Mouse (Mus musculus): ENCODE results near the gene Mpped1. TPM values are rescaled to one million over a fixed set of nuclear protein-coding genes. Genes with fewer than 3 reads are reported as not detected.

Gene Mpped1
- total and polyA plus RNA-seq, 2 experiments from 2014 or later = 14.2 to 31.4 TPM

DNA sequence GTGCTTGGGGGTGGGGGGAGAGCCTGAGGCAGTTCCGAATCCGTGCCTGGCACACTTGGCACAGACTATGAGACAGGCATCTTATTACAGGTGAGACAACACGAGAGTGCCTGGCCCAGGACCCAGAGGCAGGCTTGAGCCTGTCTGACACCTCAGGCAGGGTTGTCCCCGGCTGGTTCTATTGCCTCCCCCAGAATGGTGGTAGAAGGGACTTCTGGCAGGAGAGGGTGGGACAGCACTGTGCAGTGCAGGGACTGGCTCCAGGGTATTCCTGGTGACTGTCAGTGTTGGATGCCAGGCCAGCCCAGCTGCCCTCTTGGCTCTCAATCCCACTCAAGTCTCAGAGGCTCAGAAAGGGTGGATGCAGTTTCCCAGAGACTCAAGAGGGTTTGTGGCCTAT lies 4.3 kb upstream of the Mpped1 start:
- no peak overlapping the region for H3K9ac ChIP-seq (replicated peaks; ENCODE audit: low read length)
- no peaks in the 10 kb centered on the region for H3K36me3 ChIP-seq (ENCODE audit: insufficient read depth, low read length)
- H3K27ac ChIP-seq = no peak overlapping the region
- DNase-seq (ENCODE audit: low spot score) = peak; percentile 44
- H3K9me3 ChIP-seq (ENCODE audit: low read length) = no peaks in the 10 kb centered on the region
- WGBS = 42% methylated on average over 4 of the region's 4 CpGs
- H3K4me1 ChIP-seq (ENCODE audit: insufficient read depth, low read length) = peaks cover 18% of the 10 kb centered on the region; the same call in 1 of the 2 replicates
- H3K4me3 ChIP-seq (ENCODE audit: low read length) = no peak overlapping the region
- no peak for TF ChIP-seq CTCF (IDR thresholded peaks at IDR 0.05; ENCODE audit: low read depth)
- H3K27me3 ChIP-seq (ENCODE audit: insufficient read depth, low read length) = no peaks in the 10 kb centered on the region; the same call in 1 of the 2 replicates
- no peak overlapping the region for H3K4me2 ChIP-seq (ENCODE audit: low read depth, low read length)
- ATAC-seq = no peak

DNA sequence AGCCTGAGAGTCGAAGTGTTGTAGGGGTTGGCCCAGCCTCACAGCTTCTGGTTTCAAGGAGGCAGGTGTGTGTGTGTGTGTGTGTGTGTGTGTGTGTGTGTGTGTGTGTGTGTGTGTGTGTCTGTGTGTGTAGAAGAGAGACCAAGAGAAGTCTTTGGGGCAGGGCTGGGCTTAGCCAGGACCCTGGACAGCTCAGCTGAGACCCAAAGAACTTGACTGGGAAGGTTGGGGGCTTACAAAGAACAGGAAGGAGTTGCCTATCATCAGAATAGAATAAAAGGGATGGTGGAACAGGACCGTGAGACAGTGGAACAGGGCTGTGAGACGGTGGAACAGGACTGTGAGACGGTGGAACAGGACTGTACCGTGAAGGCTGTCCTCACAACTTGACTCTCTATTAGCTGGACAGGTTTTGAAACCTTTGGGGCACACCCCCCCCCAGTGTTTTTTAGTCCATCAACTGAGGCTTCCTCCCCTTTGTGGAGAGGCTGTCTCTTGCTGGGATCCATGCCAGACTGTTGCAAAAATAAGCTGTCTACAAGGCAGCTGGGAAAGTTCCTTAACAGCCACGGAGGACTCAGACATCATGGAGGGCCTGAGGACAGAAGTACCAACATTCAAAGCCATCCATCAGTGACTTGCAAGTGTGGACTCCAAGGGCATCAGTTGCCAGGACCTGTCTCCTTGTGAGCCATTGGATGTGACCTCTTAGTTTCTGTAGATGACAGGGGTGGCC lies 2.8 kb upstream of the Mpped1 start:
- H3K4me1 ChIP-seq (ENCODE audit: insufficient read depth, low read length) = peaks cover 19% of the 10 kb centered on the region; the same call in 1 of the 2 replicates
- no peak overlapping the region for H3K4me2 ChIP-seq (ENCODE audit: low read depth, low read length)
- no peak for DNase-seq (ENCODE audit: low spot score)
- no peaks in the 10 kb centered on the region; the same call in 1 of the 2 replicates for H3K27me3 ChIP-seq (ENCODE audit: insufficient read depth, low read length)
- no peak overlapping the region for H3K27ac ChIP-seq
- H3K4me3 ChIP-seq (ENCODE audit: low read length) = no peak overlapping the region
- no peaks in the 10 kb centered on the region for H3K9me3 ChIP-seq (ENCODE audit: low read length)
- H3K36me3 ChIP-seq (ENCODE audit: insufficient read depth, low read length) = no peaks in the 10 kb centered on the region
- ATAC-seq = no peak
- TF ChIP-seq CTCF (IDR thresholded peaks at IDR 0.05; ENCODE audit: low read depth) = no peak
- 62% methylated on average over 6 of the region's 6 CpGs for WGBS
- no peak overlapping the region for H3K9ac ChIP-seq (replicated peaks; ENCODE audit: low read length)

DNA sequence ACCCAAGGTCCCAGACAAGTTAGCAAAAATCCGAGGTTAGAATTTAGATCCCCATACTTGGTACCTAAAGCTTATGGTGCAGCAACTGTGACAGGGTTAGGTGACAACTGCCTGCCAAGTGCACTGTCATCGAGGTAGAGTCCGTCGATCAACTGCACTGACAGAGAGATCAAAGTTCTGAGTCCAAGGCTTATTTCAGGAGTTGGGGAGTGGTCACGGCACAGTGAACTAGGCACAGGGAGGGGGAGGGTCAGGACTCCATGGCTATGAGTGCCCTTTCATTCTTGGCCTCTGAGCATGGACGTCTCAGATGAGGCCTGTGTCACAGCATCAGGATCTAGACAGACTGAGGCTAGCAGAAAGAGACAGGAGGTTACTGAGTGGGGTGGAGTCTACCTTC lies 1.8 kb upstream of the Mpped1 start:
- Histone ChIP-seq H3K36me3 (ENCODE audit: insufficient read depth, low read length) (no peaks in the 10 kb centered on the region), H3K4me3 (ENCODE audit: low read length) (no peak overlapping the region), H3K9ac (replicated peaks; ENCODE audit: low read length) (no peak overlapping the region), H3K27ac (no peak overlapping the region), H3K27me3 (ENCODE audit: insufficient read depth, low read length) (no peaks in the 10 kb centered on the region; the same call in 1 of the 2 replicates), H3K4me2 (ENCODE audit: low read depth, low read length) (no peak overlapping the region), H3K9me3 (ENCODE audit: low read length) (no peaks in the 10 kb centered on the region), H3K4me1 (ENCODE audit: insufficient read depth, low read length) (peaks cover 9% of the 10 kb centered on the region; the same call in 1 of the 2 replicates)
- DNase-seq (ENCODE audit: low spot score) (no peak), ATAC-seq (no peak)
- WGBS = 71% methylated on average over 6 of the region's 6 CpGs
- TF ChIP-seq CTCF (IDR thresholded peaks at IDR 0.05; ENCODE audit: low read depth) = no peak

DNA sequence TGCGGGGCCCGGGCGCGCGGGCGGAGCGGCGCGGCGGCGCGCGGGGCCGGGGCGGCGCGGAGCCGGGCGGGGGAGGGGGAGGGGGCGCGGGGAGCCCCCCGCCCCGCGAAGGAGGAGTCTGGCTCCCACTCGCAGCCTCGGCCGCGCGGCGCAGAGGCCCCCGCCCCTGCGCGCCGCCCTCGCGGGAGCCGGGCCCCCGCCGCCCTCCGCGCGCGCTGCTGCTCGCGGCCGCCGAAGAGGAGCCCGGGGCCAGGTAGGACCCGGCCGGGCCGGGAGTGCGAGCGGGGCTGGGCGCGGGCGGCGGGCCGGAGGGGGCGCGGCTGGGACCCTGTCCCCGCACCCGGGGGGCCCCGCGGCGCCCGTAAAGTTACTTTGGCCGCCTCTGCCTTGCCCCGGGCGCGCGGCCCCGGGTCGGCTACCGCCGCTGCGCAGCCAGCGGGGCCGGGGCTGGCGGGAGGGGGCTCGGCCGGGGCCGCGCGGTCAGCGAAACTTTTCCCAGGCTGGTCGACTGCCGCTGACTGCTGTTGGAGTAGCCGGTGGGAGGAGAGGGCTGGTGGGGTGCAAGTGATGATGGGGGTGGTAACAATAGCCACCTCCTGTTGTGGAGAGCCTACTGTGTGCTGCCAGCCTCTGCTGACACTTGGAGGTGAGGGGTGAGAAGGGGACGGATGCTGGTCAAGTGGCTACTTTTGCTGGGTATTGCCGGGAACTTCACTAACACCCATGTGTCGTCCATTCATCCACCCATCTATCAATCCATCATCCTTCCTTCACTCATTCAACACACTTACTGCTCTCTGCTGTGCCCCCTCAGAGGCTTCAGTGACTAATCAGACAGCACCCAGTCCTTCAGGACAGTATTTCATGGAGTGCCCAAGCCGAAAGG lies 831 bp downstream of the Mpped1 start:
- no peak overlapping the region for H3K27ac ChIP-seq
- peak; percentile 66 for DNase-seq (ENCODE audit: low spot score)
- no peaks in the 10 kb centered on the region for H3K9me3 ChIP-seq (ENCODE audit: low read length)
- H3K4me3 ChIP-seq (ENCODE audit: low read length) = peak overlapping the region; percentile 60
- H3K4me2 ChIP-seq (ENCODE audit: low read depth, low read length) = peak overlapping the region; percentile 94
- H3K36me3 ChIP-seq (ENCODE audit: insufficient read depth, low read length) = no peaks in the 10 kb centered on the region
- ATAC-seq = peak; percentile 41
- peak overlapping the region; percentile 72 for H3K9ac ChIP-seq (replicated peaks; ENCODE audit: low read length)
- no peaks in the 10 kb centered on the region; the same call in 1 of the 2 replicates for H3K27me3 ChIP-seq (ENCODE audit: insufficient read depth, low read length)
- 3% methylated on average over 43 of the region's 92 CpGs for WGBS
- H3K4me1 ChIP-seq (ENCODE audit: insufficient read depth, low read length) = 0 out of 2 replicates have a peak, but pooled peaks cover 4% of the 10 kb centered on the region
- no peak for TF ChIP-seq CTCF (IDR thresholded peaks at IDR 0.05; ENCODE audit: low read depth)

DNA sequence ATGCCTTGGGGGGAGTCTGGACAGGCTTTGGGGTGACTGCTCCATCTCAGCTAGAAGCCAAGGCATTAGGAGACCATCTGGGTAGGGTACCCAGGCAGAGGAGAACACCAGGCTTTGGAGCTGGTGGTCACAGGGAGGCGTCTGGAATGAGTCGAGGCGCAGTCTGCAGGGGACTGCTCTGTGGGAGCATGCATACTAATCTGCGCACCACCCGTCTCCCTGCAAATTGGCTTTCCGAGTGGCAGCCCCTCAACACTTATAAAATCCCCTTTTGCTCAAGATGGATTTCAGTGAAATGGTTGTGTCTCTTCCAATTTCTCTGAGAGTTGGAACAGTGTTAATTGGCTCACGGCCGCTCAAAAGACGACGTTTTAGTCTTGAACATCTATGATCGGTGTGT lies 2.0 kb downstream of the Mpped1 start:
- ATAC-seq = no peak
- no peak overlapping the region for H3K4me3 ChIP-seq (ENCODE audit: low read length)
- H3K9me3 ChIP-seq (ENCODE audit: low read length) = no peaks in the 10 kb centered on the region
- peak overlapping the region; percentile 94 for H3K4me2 ChIP-seq (ENCODE audit: low read depth, low read length)
- no peak overlapping the region for H3K27ac ChIP-seq
- H3K4me1 ChIP-seq (ENCODE audit: insufficient read depth, low read length) = 0 out of 2 replicates have a peak, but pooled peaks cover 4% of the 10 kb centered on the region
- no peaks in the 10 kb centered on the region; the same call in 1 of the 2 replicates for H3K27me3 ChIP-seq (ENCODE audit: insufficient read depth, low read length)
- 61% methylated on average over 11 of the region's 11 CpGs for WGBS
- H3K9ac ChIP-seq (replicated peaks; ENCODE audit: low read length) = no peak overlapping the region
- no peak for DNase-seq (ENCODE audit: low spot score)
- no peaks in the 10 kb centered on the region for H3K36me3 ChIP-seq (ENCODE audit: insufficient read depth, low read length)
- no peak for TF ChIP-seq CTCF (IDR thresholded peaks at IDR 0.05; ENCODE audit: low read depth)

DNA sequence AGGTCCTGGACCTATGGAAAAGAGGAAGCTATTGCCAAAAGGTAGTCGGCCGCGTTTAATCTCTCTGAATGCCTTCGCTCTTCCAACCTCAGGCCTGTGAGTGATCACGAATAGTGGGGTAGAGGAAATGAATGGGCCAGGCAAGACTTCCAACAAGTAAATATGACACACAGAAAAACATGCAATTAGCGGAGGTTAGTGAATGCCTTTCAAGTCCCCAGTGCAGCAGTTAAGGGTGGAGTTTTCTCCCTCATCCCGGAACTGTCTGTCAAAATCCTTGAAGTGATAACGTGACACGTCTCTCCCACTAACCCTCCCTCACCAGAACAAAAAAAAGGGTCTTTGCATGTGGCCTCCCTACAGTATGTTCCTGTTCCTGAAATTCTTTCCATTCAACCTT lies 3.0 kb downstream of the Mpped1 start:
- 0 out of 2 replicates have a peak, but pooled peaks cover 4% of the 10 kb centered on the region for H3K4me1 ChIP-seq (ENCODE audit: insufficient read depth, low read length)
- ATAC-seq (no peak), DNase-seq (ENCODE audit: low spot score) (no peak)
- H3K4me3 ChIP-seq (ENCODE audit: low read length) = no peak overlapping the region
- H3K27ac ChIP-seq = no peak overlapping the region
- H3K9ac ChIP-seq (replicated peaks; ENCODE audit: low read length) = no peak overlapping the region
- WGBS = 65% methylated on average over 9 of the region's 9 CpGs
- TF ChIP-seq CTCF (IDR thresholded peaks at IDR 0.05; ENCODE audit: low read depth) = no peak
- H3K4me2 ChIP-seq (ENCODE audit: low read depth, low read length) = no peak overlapping the region
- no peaks in the 10 kb centered on the region for H3K36me3 ChIP-seq (ENCODE audit: insufficient read depth, low read length)
- no peaks in the 10 kb centered on the region; the same call in 1 of the 2 replicates for H3K27me3 ChIP-seq (ENCODE audit: insufficient read depth, low read length)
- H3K9me3 ChIP-seq (ENCODE audit: low read length) = no peaks in the 10 kb centered on the region
